Mouse (Mus musculus) hindbrain, embryonic 12.5 days (tissue): ENCODE measurements around the gene Cmtm2a. TPM values are rescaled to one million over a fixed set of nuclear protein-coding genes. Genes with fewer than 3 reads are reported as not detected.
"Not testable (repeated sequence)": the region's sequence is repeated elsewhere in the genome, so short reads cannot be mapped to it uniquely, and the experiment has no call there.

Experiments
- ATAC-seq: fragments of 200-750 bp; cut with Nextera tagmentation; 2 replicates; pipeline ENCODE4 v1.8.0; 2017; ENCODE audit warnings: moderate TSS enrichment; ENCODE audit not compliant: low FRiP score
- H3K27ac ChIP-seq: fragments of 300-500 bp; sonication (generic); 2 replicates; pipeline ENCODE4 v1.5.1; 2016; ENCODE audit warnings: mild to moderate bottlenecking
- H3K27me3 ChIP-seq: fragments of 300-500 bp; sonication (generic); 2 replicates; pipeline ENCODE4 v1.6.1; 2016; ENCODE audit warnings: mild to moderate bottlenecking
- H3K36me3 ChIP-seq: fragments of 300-500 bp; sonication (generic); 2 replicates; pipeline ENCODE4 v1.6.1; 2016; ENCODE audit warnings: mild to moderate bottlenecking
- H3K4me1 ChIP-seq: fragments of 300-500 bp; sonication (generic); 2 replicates; pipeline ENCODE4 v1.6.1; 2016
- H3K4me2 ChIP-seq: fragments of 300-500 bp; sonication (generic); replicated peaks from 2 replicates; pipeline ENCODE4 v1.6.1; 2016; ENCODE audit warnings: mild to moderate bottlenecking
- H3K4me3 ChIP-seq: fragments of 300-500 bp; sonication (generic); 2 replicates; pipeline ENCODE4 v1.5.1; 2016; ENCODE audit warnings: mild to moderate bottlenecking
- H3K9ac ChIP-seq: fragments of 300-500 bp; sonication (generic); 2 replicates; pipeline ENCODE4 v1.6.1; 2016; ENCODE audit warnings: mild to moderate bottlenecking, moderate library complexity
- H3K9me3 ChIP-seq: fragments of 300-500 bp; sonication (generic); replicated peaks from 2 replicates; pipeline ENCODE4 v1.6.1; 2016; ENCODE audit warnings: mild to moderate bottlenecking
- WGBS: fragments of 180-500 bp; shearing (Covaris S2); methylation state at CpG from one replicate; pipeline ENCODE4 v1.1.7; 2016; 5-methylcytosine and 5-hydroxymethylcytosine counted together
- polyA plus RNA-seq: library from polyadenylated mRNA; unstranded; fragments of >200 nt; fragmentation: Nextera tagmentation; extraction: Ambion mirVana; gene quantifications from 2 replicates; pipeline ENCODE4 v1.2.1, GENCODE M21; 2016

The Cmtm2a gene
- polyA plus RNA-seq, 1 experiment from 2014 or later, result not detected

DNA sequence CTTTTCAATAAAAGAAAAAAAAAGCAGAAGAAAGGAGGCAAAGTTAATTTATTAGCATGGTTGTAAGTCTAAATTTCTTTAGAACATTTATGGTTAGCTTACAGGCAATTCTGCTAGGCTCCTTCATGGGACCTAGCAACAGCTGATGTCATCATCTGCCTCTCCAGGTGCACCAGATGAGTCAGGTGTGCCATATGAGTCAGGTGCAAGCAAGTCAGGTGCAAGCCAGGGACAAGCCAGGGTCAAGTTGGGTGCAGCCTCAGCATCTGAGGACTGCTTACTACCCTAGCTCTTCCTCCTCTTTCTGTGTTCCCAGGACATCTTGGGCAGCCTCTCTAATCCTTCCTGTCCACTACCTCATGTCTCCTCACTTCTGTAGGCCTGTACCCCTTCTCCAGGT is 24.6 kb downstream of the Cmtm2a start:
- Histone ChIP-seq H3K9ac (no peak overlapping the region), H3K4me2 (no peak overlapping the region), H3K4me1 (no peaks in the 10 kb centered on the region), H3K36me3 (peaks cover 12% of the 10 kb centered on the region), H3K27me3 (no peaks in the 10 kb centered on the region), H3K4me3 (no peak overlapping the region), H3K9me3 (no peaks in the 10 kb centered on the region), H3K27ac (no peak overlapping the region)
- ATAC-seq, result no peak

DNA sequence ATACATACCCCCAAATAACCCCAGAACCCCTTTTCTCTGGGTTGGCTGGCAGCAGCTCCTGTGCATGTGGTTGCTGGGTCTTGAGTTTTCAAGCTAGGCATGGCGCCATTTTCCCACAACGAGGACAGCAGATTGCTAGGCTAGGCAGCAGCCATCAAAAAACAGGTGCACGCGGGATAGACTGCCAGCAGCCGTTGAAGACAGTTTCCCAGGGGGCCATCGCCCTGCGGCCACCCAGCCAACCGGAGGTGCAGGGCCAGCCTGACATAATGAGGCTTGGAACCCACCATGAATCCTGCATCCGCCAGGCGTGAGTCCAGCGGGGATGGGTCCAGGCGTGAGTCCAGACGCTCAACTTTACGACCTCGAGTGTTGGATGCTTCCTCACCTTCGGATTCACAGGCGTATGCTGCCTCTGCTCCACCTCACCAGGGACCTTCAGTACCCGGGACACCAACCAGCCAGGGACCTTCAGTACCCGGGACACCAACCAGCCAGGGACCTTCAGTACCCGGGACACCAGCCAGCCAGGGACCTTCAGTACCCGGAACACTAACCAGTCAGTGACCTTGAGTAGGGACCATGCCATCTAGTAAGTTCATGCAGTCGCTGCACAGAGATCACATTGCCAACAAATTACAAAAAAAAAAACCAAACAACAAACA is 28.6 kb downstream of the Cmtm2a start:
- 96% methylated on average over 22 of the region's 22 CpGs for WGBS
- peaks cover 18% of the 10 kb centered on the region for H3K36me3 ChIP-seq

DNA sequence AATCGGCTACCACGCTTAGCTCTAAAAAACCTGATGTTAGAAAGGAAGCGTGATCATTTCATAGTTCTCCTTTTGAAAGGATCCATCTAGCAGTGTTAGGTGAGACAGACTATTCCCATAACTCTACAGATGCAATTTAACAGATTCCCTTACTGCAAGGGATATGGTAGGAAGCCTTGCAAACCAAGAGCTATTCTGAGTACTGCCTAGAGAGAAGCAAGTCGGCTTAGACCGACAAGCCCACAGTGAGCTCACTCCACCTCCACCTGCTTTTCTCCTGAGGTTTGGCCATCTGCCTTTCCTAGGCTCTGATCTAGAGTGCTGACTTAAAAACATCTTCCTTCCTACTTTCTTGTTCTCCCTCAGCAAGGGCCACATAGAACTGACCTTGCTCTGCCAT is 31.2 kb downstream of the Cmtm2a start:
- H3K27me3 ChIP-seq, H3K4me1 ChIP-seq, H3K4me2 ChIP-seq, ATAC-seq, H3K27ac ChIP-seq, H3K9me3 ChIP-seq, H3K4me3 ChIP-seq, H3K9ac ChIP-seq: not testable (repeated sequence)
- 95% methylated on average over 5 of the region's 5 CpGs for WGBS
- peaks cover 41% of the 10 kb centered on the region for H3K36me3 ChIP-seq

More for the DNA sequence above, 28.6 kb downstream of the Cmtm2a start:
- not testable (repeated sequence) for H3K9ac ChIP-seq, ATAC-seq, H3K27me3 ChIP-seq, H3K9me3 ChIP-seq, H3K27ac ChIP-seq, H3K4me3 ChIP-seq, H3K4me2 ChIP-seq, H3K4me1 ChIP-seq

DNA sequence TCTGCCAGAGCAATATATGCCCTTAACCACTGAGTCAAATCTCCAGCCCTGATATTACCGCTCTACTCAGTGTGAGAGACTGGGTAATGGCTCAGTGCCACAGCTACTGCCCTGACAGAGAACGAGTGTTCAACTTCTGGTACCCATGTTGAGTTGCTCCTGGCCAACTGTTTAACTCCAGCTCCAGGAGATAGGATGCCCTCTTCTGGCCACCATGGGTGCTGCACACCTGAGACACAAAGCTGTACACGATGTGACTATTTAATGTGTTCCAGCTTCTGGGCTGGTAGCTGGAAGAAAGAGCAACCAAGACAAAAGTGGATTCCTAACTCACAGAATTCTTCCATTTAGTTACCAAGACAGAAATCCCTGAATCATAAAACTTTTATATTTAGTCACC is 40.0 kb downstream of the Cmtm2a start:
- Histone ChIP-seq H3K4me2 (no peak overlapping the region), H3K36me3 (peaks cover 8% of the 10 kb centered on the region), H3K27ac (no peak overlapping the region), H3K27me3 (no peaks in the 10 kb centered on the region), H3K4me3 (no peak overlapping the region), H3K4me1 (peaks cover 10% of the 10 kb centered on the region; the same call in 1 of the 2 replicates), H3K9ac (no peak overlapping the region), H3K9me3 (no peaks in the 10 kb centered on the region)
- WGBS, result 84% methylated on average over 3 of the region's 3 CpGs
- no peak for ATAC-seq

DNA sequence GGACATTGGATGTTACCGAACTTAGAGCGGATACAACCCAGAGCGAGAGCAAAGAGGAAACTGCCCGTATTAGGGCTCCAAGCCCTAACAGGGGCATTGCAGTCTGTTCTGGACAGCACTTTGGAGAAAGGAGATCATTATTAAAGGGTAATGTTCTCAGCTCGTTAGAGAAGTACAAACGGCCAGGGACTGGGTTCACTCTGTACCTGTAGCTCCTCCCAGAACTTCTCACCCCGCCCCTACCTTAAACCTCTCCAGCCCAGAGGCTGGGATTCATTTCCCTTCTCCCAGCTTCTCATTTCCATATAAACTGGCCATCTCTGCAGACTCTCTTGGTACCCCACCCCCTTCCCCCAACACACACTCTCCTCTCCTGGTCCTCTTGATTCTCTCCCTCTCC is 41.5 kb downstream of the Cmtm2a start:
- peak overlapping the region; percentile 74 for H3K4me2 ChIP-seq
- H3K9me3 ChIP-seq, result no peaks in the 10 kb centered on the region
- no peaks in the 10 kb centered on the region for H3K36me3 ChIP-seq
- H3K4me3 ChIP-seq, result peak overlapping the region; percentile 64
- 0% methylated on average over 7 of the region's 7 CpGs for WGBS
- H3K27me3 ChIP-seq, result no peaks in the 10 kb centered on the region
- peak overlapping the region; percentile 69 for H3K9ac ChIP-seq
- H3K27ac ChIP-seq, result no peak overlapping the region
- H3K4me1 ChIP-seq, result peaks cover 23% of the 10 kb centered on the region
- 0 out of 2 replicates have a peak, but pooled peaks have one; percentile 5 for ATAC-seq

DNA sequence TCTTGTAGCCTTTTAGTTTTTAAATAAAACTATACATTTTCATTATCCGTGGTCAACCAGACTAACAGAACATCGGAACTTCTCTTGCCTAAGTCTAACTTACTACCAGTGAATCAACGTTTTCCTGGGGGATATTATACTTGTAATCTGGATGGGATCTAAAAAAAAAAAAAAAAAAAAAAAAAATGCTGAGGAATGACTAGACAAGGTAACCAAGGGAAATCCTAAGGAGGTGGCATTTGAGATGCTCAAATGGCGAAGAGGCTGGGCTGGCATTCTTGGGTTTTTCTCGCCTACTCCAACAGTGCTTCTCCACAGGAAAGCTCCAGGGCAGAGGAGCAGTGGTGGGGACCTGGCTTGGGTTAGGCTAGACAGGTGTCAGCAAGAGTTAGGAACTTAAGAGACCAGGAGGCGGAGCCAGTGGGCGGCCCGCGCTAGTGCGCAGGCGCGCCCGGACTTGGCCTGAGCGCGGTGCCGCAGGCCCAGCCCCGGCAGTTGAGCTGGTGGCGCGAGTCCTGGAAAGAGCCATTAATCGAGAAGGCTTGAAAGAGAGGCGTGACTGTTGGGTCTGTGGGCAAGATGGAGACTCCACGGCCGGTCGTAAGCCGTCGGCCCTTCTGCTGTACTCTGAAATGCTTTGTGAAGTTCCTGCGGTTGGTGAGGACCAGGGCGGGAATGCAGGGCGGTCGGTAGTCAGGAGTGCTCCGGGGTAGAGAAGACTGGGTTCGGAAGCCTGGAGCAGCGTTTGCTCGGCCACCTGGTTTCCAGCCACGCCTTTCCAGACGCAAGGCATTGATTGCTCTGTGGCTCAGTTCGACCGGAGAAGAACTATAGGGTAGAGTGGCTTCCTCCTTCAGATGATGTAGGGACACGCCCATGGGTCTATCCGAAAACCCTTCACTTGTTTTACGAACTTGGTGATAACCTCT is 42.3 kb downstream of the Cmtm2a start, which contains the start of gene Cklf:
TSS of gene Cklf (plus strand) at position 423 of the 929 bp plus-strand sequence.
- peak within 1 kb of the TSS; percentile 64 for H3K4me3 ChIP-seq
- H3K27me3 ChIP-seq, result no peaks in the 10 kb centered on the region
- H3K9me3 ChIP-seq, result no peaks in the 10 kb centered on the region
- H3K27ac ChIP-seq, result peak within 1 kb of the TSS; percentile 79
- H3K4me1 ChIP-seq, result peaks cover 23% of the 10 kb centered on the region
- H3K9ac ChIP-seq, result peak within 1 kb of the TSS; percentile 69
- no peaks in the 10 kb centered on the region for H3K36me3 ChIP-seq
- peak; percentile 85 for ATAC-seq
- H3K4me2 ChIP-seq, result peak within 1 kb of the TSS; percentile 74
- WGBS, result 4% methylated on average over 41 of the region's 41 CpGs

DNA sequence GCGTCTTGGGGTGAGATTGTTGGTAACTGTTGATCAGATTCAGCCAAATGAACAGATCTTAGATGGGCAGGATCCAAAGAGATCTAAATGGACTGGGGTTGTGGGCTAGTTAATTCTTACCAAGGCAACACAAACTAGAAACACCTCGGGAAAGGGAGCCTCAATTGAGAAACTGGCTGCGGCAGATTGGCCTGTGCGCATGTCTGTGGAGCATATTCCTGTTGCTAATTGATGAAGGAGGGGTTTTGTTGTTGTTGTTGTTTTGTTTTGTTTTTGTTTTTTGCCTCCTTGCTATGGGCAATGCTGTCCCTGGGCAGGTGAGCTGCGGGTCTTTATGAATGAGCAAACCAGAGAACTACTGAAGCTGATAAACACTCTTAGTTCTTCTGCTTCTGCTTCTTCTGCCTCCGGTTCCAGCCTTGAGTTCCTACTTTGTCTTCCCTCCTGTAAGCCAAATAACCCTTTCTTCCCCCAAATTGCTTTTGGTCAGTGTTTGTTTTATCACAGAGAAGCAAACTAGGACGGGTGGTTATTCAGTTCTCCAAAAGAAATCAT is 43.5 kb downstream of the Cmtm2a start:
- Histone ChIP-seq H3K9ac (no peak overlapping the region), H3K4me1 (peaks cover 23% of the 10 kb centered on the region), H3K9me3 (no peaks in the 10 kb centered on the region), H3K4me2 (no peak overlapping the region), H3K36me3 (peaks cover 6% of the 10 kb centered on the region; the same call in 1 of the 2 replicates), H3K4me3 (no peak overlapping the region), H3K27ac (no peak overlapping the region), H3K27me3 (no peaks in the 10 kb centered on the region)
- no peak for ATAC-seq
- WGBS, result 85% methylated on average over 7 of the region's 7 CpGs

DNA sequence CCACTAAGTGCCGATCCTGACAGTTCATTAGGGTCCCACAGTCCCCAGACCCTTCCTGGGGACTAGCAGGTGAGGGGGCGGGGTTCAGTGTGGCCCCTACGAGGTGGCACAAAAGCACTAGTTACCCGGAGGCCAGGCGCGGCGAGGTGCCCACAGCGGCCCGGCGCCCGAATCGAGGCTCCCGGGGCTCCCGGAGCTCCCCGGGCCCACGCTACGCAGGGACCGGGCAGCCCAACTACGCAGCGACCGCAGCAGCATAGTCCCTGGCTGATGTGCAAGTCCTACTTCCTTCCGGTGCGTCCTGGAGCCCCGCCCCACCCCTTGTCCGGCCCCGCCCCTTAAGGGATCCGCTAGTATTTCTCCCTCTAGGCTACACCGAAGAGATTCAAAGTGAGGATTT is 44.7 kb downstream of the Cmtm2a start, which contains the start of gene Tk2:
TSS of gene Tk2 (minus strand) at position 283 of the 400 bp plus-strand sequence.
- no peaks in the 10 kb centered on the region for H3K9me3 ChIP-seq
- peak within 1 kb of the TSS; percentile 85 for H3K4me3 ChIP-seq
- ATAC-seq, result peak; percentile 92
- H3K27ac ChIP-seq, result 0 out of 2 replicates have a peak within 1 kb of the TSS, but pooled peaks have one; percentile 4
- peaks cover 23% of the 10 kb centered on the region for H3K4me1 ChIP-seq
- peak within 1 kb of the TSS; percentile 89 for H3K9ac ChIP-seq
- peak within 1 kb of the TSS; percentile 82 for H3K4me2 ChIP-seq
- under 1% methylated on average over 28 of the region's 28 CpGs for WGBS
- no peaks in the 10 kb centered on the region for H3K27me3 ChIP-seq
- peaks cover 13% of the 10 kb centered on the region for H3K36me3 ChIP-seq

DNA sequence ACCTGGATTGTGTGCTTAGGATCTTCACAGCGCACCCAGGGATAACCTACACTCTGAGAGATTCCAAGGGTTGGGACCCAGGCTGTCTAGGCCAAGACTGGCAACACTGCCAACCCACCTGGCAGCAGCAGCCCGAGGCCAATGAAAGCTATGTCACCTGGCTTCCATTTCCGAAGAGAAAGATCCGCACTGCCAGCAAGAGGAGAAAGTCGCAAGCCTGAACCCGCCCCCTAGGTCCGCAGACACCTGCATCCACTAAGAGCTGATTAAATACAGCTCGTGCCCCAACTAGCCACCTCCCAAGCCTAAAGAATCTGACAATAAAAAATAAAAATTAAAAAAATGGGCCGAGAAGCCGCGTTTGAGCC is 45.1 kb downstream of the Cmtm2a start:
- peak; percentile 12 for ATAC-seq
- peak overlapping the region; percentile 89 for H3K9ac ChIP-seq
- H3K4me1 ChIP-seq, result peaks cover 23% of the 10 kb centered on the region
- peaks cover 16% of the 10 kb centered on the region for H3K36me3 ChIP-seq
- H3K4me2 ChIP-seq, result peak overlapping the region; percentile 82
- no peaks in the 10 kb centered on the region for H3K9me3 ChIP-seq
- H3K27me3 ChIP-seq, result no peaks in the 10 kb centered on the region
- WGBS, result 5% methylated on average over 11 of the region's 11 CpGs
- no peak overlapping the region for H3K27ac ChIP-seq
- peak overlapping the region; percentile 85 for H3K4me3 ChIP-seq

DNA sequence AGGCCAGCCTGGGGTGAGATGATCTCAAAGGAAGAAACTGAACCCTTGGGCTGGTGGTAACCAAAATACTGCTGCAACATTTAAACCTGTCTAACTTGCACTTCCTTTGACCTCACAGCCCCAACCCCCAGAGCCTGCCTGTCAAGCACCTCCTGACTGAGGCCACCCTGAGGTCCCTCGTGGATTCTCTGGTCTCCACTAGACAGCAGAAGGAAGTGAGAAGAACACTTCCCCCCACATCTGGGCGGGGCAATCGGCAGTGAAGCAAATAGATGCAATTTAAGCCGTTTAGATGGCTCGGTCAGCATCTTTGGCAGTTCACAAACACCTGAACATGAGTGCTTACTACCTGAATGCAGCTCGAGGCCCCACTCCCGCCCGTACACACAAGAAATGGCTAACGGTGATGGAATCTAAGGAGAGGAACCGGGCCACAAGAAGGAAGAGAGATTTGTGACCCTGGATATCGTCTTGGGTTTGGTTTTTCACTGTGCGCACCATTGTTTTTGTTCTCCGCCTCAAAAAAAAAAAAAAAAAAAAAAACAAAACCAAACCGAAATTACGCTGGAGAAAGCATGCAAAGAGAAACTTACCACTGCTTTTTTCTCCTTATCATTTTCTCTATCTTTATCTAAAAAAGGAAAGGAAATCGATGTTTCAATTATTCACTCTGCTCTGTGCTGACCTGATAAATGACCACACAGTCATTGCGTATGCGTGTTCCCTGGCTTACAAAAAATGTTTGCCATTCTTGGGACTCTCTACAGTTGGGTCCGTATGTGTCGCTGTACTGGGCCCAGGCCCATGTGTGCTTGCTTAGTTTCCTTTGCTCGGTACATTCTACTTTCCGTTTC is 45.7 kb downstream of the Cmtm2a start:
- peaks cover 22% of the 10 kb centered on the region for H3K36me3 ChIP-seq
- WGBS, result 73% methylated on average over 22 of the region's 22 CpGs
- no peak overlapping the region for H3K27ac ChIP-seq
- peaks cover 23% of the 10 kb centered on the region for H3K4me1 ChIP-seq
- ATAC-seq, result no peak
- peak overlapping the region; percentile 82 for H3K4me2 ChIP-seq
- peak overlapping the region; percentile 85 for H3K4me3 ChIP-seq
- H3K27me3 ChIP-seq, result no peaks in the 10 kb centered on the region
- H3K9ac ChIP-seq, result peak overlapping the region; percentile 89
- no peaks in the 10 kb centered on the region for H3K9me3 ChIP-seq

DNA sequence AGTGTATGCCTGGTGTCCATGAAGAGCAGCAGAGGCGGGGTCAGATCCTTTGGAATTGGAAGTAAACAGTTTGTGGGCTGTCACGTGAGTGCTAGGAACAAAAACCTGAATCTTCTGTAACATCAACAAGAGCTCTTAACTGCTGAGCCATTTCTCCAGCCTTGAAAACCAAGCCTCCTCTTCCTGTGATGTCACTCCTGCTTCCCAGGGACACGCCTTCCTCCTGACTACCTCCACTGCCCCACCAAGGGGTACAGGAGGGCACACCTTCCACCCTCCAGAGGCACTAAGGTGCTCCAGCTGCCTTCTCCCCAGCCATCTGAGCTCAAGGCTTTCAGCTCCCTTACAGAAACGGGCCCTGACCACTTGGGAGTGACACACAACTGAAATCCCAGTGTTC is 46.4 kb downstream of the Cmtm2a start:
- no peaks in the 10 kb centered on the region for H3K27me3 ChIP-seq
- no peak overlapping the region for H3K4me2 ChIP-seq
- no peak overlapping the region; the same call in 1 of the 2 replicates for H3K9ac ChIP-seq
- H3K4me3 ChIP-seq, result no peak overlapping the region
- no peak overlapping the region for H3K27ac ChIP-seq
- peaks cover 21% of the 10 kb centered on the region for H3K4me1 ChIP-seq
- 81% methylated on average over 4 of the region's 4 CpGs for WGBS
- H3K9me3 ChIP-seq, result no peaks in the 10 kb centered on the region
- ATAC-seq, result no peak
- H3K36me3 ChIP-seq, result peaks cover 29% of the 10 kb centered on the region
